Mouse (Mus musculus): Measurements from ENCODE around the gene Tff1.
A peak's percentile ranks its signal among the peaks of the same experiment; 100 is the strongest.

The Tff1 gene

DNA sequence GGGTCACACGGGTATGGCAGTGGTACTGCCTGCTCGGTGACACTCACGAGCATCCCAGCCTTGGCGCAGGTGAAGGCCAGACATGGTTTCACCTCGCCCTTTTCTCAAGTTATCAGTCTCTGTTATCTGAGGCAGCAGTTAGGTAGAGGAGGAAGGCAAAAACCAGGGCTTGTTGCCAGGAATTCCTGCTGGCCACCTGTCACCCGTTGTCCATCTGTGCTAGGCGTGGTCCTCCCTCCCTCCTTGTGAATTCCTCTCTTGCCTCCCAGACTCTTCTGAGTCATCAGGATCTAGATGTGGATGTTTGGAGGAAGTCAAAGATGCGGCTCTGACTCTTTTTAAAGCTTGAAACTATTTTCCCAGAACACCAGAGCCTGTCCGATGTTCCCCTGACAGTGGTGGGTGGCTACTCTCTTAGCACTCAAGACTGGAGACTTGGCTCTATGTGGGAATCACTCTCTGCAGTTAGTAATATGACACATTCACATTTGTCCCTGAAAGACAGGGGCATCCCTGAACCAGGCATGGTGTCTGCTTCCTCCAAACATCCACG is 33.7 kb downstream of the Tff1 start:
- Histone ChIP-seq H3K4me3 (replicated peaks; ENCODE audit: low read length) (no peak overlapping the region), H3K4me1 (replicated peaks; ENCODE audit: low read depth, low read length) (peaks cover 36% of the 10 kb centered on the region), H3K27me3 (ENCODE audit: insufficient read depth, low read length) (0 out of 2 replicates have a peak, but pooled peaks cover 4% of the 10 kb centered on the region), H3K9me3 (ENCODE audit: low read length) (no peaks in the 10 kb centered on the region), H3K36me3 (ENCODE audit: insufficient read depth, low read length) (no peaks in the 10 kb centered on the region)
- TF ChIP-seq CTCF (conservative IDR thresholded peaks at IDR 0.05; ENCODE audit: low read length) (no peak), NANOG (IDR thresholded peaks at IDR 0.05; ENCODE audit: borderline replicate concordance, low read length) (no peak), POU5F1 (IDR thresholded peaks at IDR 0.05; ENCODE audit: borderline replicate concordance, low read length) (no peak)

DNA sequence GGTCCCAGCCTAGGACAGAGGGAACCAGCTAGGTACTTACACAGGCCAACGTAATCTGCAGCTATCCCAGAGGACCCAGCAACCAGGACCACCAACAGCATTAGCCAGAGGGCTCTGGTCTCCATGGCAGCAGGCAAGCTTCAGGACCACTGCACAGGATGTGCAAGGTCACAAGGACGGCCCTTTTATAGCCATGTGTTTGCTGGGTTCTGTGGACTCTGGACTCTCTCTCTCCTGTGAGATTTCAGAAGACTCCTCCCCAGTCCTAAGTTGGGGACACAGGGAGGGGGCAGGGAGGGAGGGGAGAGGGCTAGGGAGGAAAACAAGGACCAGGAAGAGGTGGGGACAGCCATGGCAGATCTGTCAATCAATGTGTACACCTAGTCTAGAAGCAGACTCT is 35.6 kb downstream of the Tff1 start, which contains the start of gene Tff3:
Gene Tff3, minus strand, starts transcription at position 195 of the 400 bp plus-strand sequence.
- H3K9me3 ChIP-seq (ENCODE audit: low read length): no peaks in the 10 kb centered on the region
- H3K27me3 ChIP-seq (ENCODE audit: insufficient read depth, low read length): 0 out of 2 replicates have a peak, but pooled peaks cover 4% of the 10 kb centered on the region
- H3K4me1 ChIP-seq (replicated peaks; ENCODE audit: low read depth, low read length): peaks cover 49% of the 10 kb centered on the region
- TF ChIP-seq POU5F1 (IDR thresholded peaks at IDR 0.05; ENCODE audit: borderline replicate concordance, low read length): no peak
- no peak for TF ChIP-seq CTCF (conservative IDR thresholded peaks at IDR 0.05; ENCODE audit: low read length)
- TF ChIP-seq NANOG (IDR thresholded peaks at IDR 0.05; ENCODE audit: borderline replicate concordance, low read length): no peak
- no peaks in the 10 kb centered on the region for H3K36me3 ChIP-seq (ENCODE audit: insufficient read depth, low read length)
- H3K4me3 ChIP-seq (replicated peaks; ENCODE audit: low read length): no peak within 1 kb of the TSS

DNA sequence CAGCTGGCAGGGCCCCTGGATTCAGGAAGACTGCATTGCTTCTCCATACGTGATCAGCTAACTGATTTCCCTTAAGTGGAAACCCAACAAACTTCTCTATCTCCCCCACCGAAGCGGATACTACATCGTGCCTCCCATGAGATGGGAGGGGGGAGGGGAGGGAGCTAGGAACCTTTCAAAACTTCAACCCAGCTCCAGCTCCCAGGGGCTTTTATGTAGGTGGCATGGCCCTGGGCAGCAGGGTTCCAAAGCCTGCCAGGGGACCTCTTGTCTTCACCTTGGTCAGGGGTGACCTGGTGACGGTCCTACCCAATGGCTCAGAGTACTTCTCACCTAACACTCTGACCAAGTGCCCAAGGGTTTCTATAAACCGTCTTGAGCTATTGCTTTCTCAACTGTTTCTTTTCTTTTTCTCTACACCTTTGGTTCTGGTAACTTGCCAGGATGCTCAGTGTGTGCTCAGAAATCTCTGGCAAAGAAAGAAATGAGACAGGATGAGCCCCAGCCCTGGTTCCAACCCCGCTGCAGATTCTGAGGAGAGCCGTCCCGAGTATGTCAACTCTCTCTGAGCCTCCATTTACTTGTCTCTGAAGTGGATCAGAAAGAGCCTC is 36.3 kb downstream of the Tff1 start:
- H3K4me3 ChIP-seq (replicated peaks; ENCODE audit: low read length): no peak overlapping the region
- H3K9me3 ChIP-seq (ENCODE audit: low read length): no peaks in the 10 kb centered on the region
- H3K27me3 ChIP-seq (ENCODE audit: insufficient read depth, low read length): 0 out of 2 replicates have a peak, but pooled peaks cover 4% of the 10 kb centered on the region
- H3K36me3 ChIP-seq (ENCODE audit: insufficient read depth, low read length): no peaks in the 10 kb centered on the region
- TF ChIP-seq CTCF (conservative IDR thresholded peaks at IDR 0.05; ENCODE audit: low read length): no peak
- TF ChIP-seq POU5F1 (IDR thresholded peaks at IDR 0.05; ENCODE audit: borderline replicate concordance, low read length): no peak
- TF ChIP-seq NANOG (IDR thresholded peaks at IDR 0.05; ENCODE audit: borderline replicate concordance, low read length): no peak
- H3K4me1 ChIP-seq (replicated peaks; ENCODE audit: low read depth, low read length): peaks cover 46% of the 10 kb centered on the region

DNA sequence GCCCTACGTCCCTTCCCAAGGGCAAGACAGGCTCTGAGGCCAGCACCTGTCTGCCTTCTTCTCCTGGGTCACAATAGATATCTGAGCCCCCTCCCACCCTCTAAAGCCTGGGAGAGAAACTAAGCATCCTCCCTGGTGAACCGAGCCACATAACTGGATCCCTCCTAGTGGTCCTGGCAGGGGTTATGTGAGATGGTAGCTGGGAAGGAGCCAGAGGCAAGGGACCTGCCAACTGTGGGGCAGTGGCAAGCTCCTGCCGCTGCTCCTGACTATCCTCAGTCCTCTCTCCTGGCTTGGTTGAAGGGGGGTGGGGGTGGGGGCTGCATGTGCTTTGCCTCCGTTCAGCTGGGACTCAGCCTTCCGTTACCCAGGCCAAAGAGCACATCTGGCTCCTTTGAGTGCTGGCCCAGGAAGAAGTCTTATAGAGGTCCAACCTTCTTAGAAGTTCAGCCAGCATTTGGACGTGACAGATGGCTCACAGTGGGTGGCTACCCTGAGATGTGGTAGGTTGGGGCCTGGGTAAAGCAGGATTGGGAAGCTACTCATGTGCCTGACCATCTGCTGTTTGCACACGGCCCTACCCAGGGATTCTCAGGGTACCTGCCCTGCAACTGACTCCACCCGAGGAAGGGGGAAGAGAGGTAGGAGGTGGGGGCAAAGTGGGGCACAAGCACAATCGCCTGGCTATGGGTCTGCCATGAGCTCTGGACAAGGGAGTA is 39.4 kb downstream of the Tff1 start:
- H3K4me1 ChIP-seq (replicated peaks; ENCODE audit: low read depth, low read length): peaks cover 51% of the 10 kb centered on the region

DNA sequence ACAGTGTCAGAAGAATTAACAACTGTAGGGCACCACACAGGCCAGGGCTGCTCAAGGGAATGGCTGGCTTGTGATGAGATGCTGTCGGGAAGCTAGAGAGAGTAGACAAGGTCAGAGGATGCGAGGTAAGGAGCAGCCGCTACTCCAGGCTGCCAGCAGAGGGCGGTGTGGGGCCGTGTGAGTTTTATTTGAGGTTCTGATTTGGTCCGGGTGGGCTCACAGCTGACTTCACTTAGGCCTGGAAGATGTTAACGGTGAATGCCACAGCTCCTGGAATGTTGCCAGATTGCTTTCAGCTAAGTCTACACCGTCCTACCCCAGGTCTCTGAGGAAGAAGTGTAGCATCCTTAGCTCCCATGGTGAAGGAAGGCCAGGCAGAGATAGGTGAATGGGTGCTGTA is 43.1 kb downstream of the Tff1 start:
- Histone ChIP-seq H3K9me3 (ENCODE audit: low read length) (no peaks in the 10 kb centered on the region), H3K4me1 (replicated peaks; ENCODE audit: low read depth, low read length) (peaks cover 58% of the 10 kb centered on the region), H3K27me3 (ENCODE audit: insufficient read depth, low read length) (no peaks in the 10 kb centered on the region), H3K36me3 (ENCODE audit: insufficient read depth, low read length) (no peaks in the 10 kb centered on the region), H3K4me3 (replicated peaks; ENCODE audit: low read length) (no peak overlapping the region)
- TF ChIP-seq CTCF (conservative IDR thresholded peaks at IDR 0.05; ENCODE audit: low read length) (peak; percentile 91), POU5F1 (IDR thresholded peaks at IDR 0.05; ENCODE audit: borderline replicate concordance, low read length) (no peak)

More for the DNA sequence above, 39.4 kb downstream of the Tff1 start:
- TF ChIP-seq POU5F1 (IDR thresholded peaks at IDR 0.05; ENCODE audit: borderline replicate concordance, low read length) (no peak), CTCF (conservative IDR thresholded peaks at IDR 0.05; ENCODE audit: low read length) (no peak), NANOG (IDR thresholded peaks at IDR 0.05; ENCODE audit: borderline replicate concordance, low read length) (no peak)
- H3K9me3 ChIP-seq (ENCODE audit: low read length): no peaks in the 10 kb centered on the region
- 0 out of 2 replicates have a peak, but pooled peaks cover 4% of the 10 kb centered on the region for H3K27me3 ChIP-seq (ENCODE audit: insufficient read depth, low read length)
- no peaks in the 10 kb centered on the region for H3K36me3 ChIP-seq (ENCODE audit: insufficient read depth, low read length)
- no peak overlapping the region for H3K4me3 ChIP-seq (replicated peaks; ENCODE audit: low read length)

DNA sequence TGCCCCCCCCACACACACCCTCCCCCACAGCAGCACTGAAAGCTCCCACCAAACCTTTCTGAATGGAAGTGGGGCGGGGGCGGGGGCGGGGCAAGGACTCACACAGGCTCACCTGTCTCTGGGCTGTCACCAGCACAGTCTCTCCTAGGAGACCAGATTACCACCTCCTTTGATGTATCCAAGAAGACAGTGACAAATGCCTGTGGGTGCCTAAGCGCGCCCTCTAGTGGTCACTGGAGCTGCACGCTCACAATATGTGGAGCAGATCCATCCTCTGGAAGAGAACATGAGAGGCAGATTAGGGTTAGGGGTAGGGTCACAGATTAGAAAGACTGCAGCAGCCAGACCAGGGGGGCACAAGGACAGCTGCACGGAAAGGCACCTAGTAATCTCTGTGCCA is 45.6 kb downstream of the Tff1 start:
- no peaks in the 10 kb centered on the region for H3K36me3 ChIP-seq (ENCODE audit: insufficient read depth, low read length)
- TF ChIP-seq CTCF (conservative IDR thresholded peaks at IDR 0.05; ENCODE audit: low read length) (peak; percentile 84), POU5F1 (IDR thresholded peaks at IDR 0.05; ENCODE audit: borderline replicate concordance, low read length) (no peak)
- no peak overlapping the region for H3K4me3 ChIP-seq (replicated peaks; ENCODE audit: low read length)
- H3K27me3 ChIP-seq (ENCODE audit: insufficient read depth, low read length): 0 out of 2 replicates have a peak, but pooled peaks cover 2% of the 10 kb centered on the region
- no peaks in the 10 kb centered on the region for H3K9me3 ChIP-seq (ENCODE audit: low read length)
- H3K4me1 ChIP-seq (replicated peaks; ENCODE audit: low read depth, low read length): peaks cover 59% of the 10 kb centered on the region

DNA sequence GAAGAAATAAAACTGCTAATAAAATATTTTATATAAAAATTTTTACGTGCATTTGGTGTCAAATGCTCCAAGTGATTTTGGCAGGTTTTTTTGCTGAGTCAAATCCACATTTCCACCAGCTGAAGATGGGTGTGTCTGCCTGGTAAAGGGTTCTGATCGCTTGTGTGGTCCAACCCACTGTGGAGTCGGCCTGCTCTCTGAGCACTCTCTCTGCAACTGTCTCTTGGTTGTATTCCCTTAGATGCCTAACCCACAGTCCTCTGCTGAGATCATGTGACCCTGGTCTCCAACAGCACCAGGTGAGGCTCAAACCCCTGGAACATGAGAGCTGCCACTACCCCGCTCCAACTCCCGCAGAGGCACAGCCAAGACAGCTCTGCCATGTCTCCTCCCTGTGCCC is 47.1 kb downstream of the Tff1 start:
- Histone ChIP-seq H3K27me3 (ENCODE audit: insufficient read depth, low read length) (0 out of 2 replicates have a peak, but pooled peaks cover 2% of the 10 kb centered on the region), H3K4me1 (replicated peaks; ENCODE audit: low read depth, low read length) (peaks cover 70% of the 10 kb centered on the region), H3K36me3 (ENCODE audit: insufficient read depth, low read length) (no peaks in the 10 kb centered on the region), H3K4me3 (replicated peaks; ENCODE audit: low read length) (no peak overlapping the region), H3K9me3 (ENCODE audit: low read length) (no peaks in the 10 kb centered on the region)
- TF ChIP-seq NANOG (IDR thresholded peaks at IDR 0.05; ENCODE audit: borderline replicate concordance, low read length) (no peak), POU5F1 (IDR thresholded peaks at IDR 0.05; ENCODE audit: borderline replicate concordance, low read length) (no peak), CTCF (conservative IDR thresholded peaks at IDR 0.05; ENCODE audit: low read length) (no peak)

DNA sequence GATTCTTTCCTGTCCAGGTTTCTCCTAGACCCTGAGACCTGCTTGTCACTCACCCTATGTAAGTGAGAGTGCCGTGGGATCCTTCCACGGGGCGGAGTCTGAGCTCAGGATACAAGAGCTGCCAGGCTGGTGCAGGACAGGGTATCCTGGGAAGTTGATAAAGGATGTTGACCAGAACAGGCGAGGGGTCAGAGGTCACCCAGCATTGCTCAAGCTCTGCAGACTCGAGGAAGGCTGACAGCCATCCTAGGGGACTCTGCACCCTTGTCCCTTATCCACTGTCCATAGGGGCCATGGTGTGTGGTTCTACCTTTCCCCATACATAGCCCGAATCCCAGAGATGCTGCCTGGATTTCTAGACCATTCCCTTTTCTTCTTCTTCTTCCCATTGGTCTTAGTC is 49.0 kb downstream of the Tff1 start:
- TF ChIP-seq CTCF (conservative IDR thresholded peaks at IDR 0.05; ENCODE audit: low read length) (no peak), NANOG (IDR thresholded peaks at IDR 0.05; ENCODE audit: borderline replicate concordance, low read length) (no peak), POU5F1 (IDR thresholded peaks at IDR 0.05; ENCODE audit: borderline replicate concordance, low read length) (no peak)
- H3K4me1 ChIP-seq (replicated peaks; ENCODE audit: low read depth, low read length): peaks cover 79% of the 10 kb centered on the region
- H3K4me3 ChIP-seq (replicated peaks; ENCODE audit: low read length): peak overlapping the region; percentile 32; the same call in 1 of the 2 replicates
- 0 out of 2 replicates have a peak, but pooled peaks cover 2% of the 10 kb centered on the region for H3K27me3 ChIP-seq (ENCODE audit: insufficient read depth, low read length)
- H3K36me3 ChIP-seq (ENCODE audit: insufficient read depth, low read length): peaks cover 16% of the 10 kb centered on the region
- no peaks in the 10 kb centered on the region for H3K9me3 ChIP-seq (ENCODE audit: low read length)
